Mouse (Mus musculus) heart, postnatal 4 days (tissue): Measurements from ENCODE around the gene Med12l. TPM values are rescaled to one million over a fixed set of nuclear protein-coding genes. Genes with fewer than 3 reads are reported as not detected.
"Not testable (repeated sequence)": the region's sequence is repeated elsewhere in the genome, so short reads cannot be mapped to it uniquely, and the experiment has no call there.

Experiments used
- DNase-seq: peaks from one replicate; pipeline ENCODE4 v3.0.0; 2021
- total RNA-seq, 2 experiments: library from RNA; stranded (reverse); gene quantifications; 2 replicates each; pipeline ENCODE4 v1.2.3; 2021

The Med12l gene
- total RNA-seq, 2 experiments from 2014 or later, result 15.0 to 16.3 TPM

DNA sequence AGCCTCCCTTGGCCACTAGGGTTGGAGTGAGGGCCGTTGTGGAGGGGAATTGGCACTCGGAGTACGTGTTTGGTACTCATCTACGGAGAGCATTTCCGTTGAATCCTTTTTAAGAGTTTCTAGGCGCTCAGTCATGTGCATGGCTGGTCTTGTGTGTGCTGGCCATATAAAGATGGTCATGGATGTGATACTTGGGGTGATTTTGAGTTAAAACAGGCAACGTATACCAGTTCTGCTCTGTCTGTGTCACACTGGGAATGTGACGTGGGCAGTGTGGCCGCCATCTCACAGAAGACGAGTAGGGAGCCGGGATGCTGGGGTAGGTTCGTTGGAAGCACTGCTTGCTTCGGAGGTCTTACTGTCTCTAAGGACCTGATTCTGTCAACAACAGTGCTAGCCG is 17.3 kb downstream of the Med12l start:
- no peak for DNase-seq

DNA sequence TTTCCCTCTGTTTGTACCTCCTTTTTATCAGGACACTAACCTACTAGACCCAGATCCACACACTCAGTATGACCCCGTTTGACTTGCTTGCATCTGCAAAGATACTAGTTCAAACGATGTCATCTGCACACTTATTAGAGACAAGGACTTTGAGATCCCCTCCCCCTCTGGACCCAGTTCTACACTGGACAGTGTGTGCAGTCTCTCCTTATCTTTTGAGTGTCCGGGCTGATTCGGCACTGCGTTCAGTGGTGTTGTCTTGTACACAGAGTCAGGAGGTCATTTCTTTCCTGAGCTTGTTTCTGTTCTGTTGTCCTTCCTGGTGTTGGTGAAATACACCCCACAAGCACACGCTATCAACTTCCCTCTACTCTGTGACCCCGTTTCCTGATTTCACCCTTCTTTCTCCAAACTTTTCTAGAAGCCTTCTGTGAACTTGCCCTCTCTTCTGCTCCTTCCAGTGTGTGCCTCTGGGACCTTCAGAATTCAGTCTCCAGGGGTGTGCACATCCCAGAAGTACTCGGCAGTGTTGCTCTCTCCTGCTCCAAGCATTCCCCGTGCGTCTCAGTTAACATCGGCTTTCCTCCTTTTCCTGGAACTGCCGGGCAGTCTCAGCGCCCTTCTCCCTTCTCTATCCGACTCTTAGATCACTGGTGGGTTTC is 19.0 kb downstream of the Med12l start:
- no peak for DNase-seq

DNA sequence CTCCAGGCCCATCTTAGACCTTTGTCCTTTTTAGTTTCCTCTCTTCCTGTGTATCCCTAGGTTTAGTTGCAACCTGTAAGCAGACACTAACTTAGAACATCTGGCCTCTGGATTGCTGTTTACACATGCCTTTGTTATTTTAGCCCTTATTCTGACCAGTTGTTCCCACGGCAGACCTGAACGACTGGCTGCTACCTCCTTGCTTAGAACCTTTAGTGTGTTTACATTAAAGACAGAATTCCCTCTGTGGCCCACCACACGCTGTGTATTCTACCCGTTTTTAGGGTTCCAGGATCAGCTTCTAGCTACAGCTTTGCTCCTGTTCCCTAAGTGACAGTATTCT is 19.5 kb downstream of the Med12l start:
- DNase-seq, result no peak

DNA sequence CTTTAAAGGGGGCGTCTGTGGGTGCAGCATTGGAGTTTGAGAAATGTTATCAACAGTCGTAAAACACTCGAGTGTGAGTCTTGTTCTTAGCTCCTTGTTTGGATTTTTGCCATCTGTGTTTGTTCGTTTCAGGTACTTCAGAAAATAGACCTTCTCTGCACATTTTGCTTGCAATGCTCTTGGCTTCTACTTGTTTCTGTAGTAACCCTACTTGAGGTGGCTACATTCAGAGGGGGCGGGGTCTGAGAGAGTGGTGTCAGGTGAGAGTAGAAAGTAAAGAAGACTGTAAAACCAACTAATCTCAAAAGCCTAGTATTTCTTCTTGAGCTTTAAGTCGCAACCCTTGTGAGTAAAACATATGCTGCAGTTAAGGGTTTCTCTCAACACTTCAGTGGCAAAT is 23.1 kb downstream of the Med12l start:
- no peak for DNase-seq

DNA sequence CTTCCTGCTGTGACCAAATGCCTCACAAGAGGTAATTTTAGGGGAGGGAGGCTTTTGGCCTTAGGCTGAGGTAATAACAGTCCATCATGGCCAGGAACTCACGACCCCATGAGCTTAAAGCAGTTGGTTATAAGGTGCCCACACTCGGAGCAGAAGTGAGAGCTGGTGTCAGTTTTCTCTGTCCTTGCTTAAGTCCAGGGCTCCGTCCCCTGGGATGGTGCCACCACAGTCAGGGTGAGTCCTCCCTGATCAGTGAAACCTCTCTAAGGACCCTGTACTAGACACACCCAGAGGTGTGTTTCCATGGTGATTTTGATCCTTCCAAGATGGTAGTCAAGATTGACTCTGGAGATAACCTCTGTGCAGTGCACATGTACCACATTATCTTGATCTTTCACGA is 25.4 kb downstream of the Med12l start:
- no peak for DNase-seq

DNA sequence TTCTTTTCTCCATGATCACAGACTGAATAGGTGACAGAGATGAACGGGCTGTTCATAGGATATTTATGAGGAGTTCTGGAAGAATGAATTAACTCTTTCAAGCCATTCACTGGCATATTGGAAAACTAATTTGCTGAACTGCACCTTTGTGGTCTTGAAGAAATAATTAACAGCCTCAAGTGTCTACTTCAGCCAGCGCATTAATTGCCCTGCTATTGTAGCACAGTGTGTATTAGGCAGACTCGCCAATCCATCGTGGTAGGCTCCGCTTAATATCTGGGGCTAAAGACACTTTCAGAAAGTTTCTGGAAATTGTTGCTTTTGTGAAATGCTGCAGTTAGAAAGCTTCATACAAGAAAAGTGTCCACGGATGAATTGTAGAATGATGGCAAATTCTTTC is 35.9 kb downstream of the Med12l start:
- DNase-seq, result no peak

DNA sequence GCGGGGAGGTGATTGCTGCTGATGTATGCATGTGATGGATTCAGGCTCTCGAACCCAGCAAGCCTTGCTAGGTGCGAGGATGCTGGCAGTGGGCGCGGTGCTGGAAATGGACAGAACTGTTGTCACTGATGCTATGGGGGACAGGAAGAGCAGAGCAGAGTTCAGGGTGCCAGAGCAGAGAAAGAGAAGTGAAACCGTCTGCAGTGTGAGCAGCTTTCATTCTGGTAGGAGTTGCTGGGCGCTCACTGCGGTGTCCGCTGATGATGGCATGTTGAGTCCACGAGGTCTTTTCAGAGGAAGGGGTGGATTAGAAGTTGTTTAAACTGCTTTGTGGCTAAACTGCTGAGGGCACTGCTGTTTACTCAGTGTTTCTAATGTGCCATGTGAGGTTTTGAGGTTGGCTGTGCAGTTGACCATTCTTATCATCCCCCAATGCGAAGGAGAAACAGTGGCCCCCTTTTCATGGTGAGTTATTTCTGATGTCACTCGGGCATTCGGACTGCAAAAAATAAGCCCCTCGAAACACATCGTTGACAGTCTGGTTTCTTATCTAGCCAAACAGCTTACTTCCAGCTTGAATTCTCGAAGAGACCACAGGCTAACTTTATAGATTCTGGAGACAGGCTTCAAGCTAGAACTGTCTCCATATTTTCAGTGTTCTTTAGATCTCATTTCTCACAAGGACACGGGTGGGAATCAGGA is 49.4 kb downstream of the Med12l start:
- no peak for DNase-seq

DNA sequence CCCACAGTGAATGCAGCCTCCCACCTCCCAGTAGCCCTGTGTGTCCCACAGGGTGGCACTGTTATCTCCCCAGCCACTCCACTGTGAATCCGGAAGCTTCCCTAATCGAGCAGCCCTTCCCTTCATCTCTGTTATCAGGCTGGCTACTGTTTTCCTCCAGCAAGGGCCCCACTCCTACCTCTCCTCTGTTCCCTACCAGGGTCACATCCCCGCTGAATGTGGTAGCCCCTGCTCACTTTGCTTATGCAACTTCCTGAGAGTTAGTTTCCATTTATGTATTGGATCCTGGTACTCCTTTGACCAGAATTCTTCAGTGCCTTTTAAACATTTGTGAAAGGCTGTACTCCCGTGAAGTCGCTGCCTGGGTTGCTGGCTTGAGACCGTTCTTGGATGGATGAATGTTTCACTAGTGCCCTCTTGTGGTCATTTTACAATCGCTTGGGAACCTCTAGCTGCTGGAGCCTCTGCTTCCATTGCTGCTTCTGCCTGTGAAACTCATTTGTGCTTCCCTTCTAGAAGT is 53.5 kb downstream of the Med12l start:
- peak; percentile 69 for DNase-seq

DNA sequence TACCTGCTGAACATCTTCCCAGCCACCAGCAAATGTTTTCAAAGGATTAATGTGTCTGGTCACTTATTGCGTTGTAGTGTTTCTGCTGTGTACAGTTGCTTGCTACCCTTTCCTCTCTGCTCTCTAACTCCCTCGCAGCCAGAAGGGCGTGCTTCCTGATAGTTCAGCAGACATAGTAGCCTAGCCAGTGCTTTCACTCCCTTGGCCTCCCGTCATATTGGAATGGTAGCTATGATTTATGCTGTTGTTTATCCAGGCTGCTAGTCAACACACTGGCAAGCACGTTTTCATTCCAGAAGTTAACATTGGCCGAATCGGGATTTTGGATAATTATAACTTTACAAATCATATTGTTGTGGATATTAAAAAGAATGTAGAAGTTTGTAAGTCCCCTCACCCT is 54.5 kb downstream of the Med12l start:
- DNase-seq, result no peak

DNA sequence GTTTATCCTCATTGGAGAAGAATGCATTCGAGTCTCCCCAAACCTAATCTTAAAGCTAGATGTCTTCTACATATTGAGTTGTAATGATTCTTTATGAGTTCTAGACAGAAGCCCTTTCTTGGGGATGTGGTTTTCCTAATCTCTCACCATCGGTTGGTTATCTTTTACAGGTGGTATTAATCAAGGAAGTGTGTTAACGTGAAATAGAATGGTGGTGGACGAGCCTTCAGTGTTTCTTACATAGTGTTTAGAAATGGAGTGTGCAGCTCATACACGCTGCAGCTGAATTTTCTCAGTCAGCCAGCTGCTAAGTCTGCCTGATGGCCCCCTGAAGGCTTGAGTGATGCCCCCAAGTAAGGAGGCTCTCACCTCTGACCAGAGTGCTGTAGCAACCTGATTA is 56.5 kb downstream of the Med12l start:
- DNase-seq, result no peak

DNA sequence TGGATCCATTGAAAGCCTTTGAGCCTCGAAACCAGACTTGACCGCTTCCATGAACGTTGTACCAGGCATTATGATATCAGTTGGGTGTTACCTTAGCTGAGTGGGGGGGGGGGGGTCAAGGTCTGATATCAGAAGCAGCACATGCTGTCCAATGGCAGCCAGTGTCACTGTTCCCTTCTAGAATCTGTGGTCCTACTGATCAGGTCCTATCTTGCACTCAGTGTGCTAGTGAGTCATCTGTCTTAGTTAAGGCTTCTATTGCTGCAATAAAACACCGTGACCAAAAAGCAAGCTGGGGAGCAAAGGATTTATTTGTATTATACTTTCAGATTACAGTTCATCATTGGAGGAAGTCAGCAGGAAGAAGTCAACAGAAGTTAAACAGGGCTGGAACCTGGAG is 57.8 kb downstream of the Med12l start:
- DNase-seq, result no peak

DNA sequence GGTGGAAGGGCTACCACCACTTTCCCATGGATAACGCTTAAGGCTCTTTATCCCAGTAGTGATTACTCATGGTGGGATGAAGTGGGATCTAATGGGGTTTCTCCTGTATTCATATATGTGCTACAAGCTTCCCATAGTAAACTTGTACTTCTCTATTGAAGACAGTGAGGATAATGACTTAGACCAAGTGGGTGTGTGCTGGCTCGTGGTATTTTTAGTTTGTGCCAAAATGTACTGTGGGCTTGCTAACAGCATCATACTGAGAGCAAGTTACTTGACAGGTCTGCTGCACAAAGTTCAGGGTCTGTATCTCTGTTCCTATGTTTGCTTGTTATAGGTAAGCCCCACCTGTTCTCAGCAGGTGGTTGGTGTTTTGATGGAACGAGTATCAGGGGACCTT is 60.3 kb downstream of the Med12l start:
- no peak for DNase-seq

DNA sequence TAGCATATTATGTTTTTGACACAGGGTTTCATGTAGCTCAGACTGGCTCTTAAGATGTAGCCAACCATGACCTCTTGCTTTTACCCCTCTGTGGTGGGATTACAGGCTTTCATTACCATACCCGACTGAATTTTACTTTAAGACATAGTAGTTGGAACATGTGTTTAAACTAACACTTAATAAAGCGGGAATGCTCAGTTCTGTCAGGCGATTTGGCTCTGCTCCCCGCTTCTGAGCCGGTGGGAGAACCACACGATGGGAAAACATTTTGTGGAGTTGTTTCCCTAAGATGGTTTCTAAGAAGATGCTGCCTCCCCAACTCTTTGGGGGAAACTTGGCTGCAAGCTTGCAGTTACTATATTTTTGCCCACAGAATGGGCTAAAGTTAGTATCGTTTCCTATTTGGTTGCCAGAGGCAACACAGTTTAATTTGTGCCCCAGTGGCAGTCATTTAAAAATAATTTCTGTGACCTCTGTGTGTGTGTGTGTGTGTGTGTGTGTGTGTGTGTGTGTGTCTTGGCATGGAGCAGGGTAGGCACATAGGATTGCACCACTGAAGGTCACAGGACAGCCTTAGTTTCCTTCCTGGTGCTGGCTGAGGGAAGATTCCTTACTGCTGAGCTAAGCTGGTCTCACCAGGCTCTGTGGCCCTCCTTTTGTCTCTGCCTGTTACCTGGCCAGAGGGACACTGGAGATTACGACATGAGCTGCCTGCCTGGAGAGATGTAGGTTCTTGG is 61.1 kb downstream of the Med12l start:
- peak; percentile 9 for DNase-seq

DNA sequence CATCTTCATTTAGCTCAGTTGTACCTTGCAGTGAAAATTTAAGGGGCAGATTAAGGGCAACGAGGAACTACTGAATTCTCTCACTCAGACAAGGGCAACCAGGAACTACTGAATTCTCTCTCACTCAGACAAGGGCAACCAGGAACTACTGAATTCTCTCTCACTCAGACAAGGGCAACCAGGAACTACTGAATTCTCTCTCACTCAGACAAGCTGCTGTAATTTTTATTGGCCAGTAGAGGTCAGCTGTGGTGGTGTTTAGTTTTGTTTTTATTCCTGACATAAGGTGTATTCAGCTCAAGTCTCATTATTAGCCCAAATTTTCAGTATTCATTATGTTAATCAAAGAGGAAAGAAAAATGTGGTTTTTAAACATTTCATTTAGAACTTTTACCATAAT is 63.4 kb downstream of the Med12l start:
- DNase-seq, result not testable (repeated sequence)

DNA sequence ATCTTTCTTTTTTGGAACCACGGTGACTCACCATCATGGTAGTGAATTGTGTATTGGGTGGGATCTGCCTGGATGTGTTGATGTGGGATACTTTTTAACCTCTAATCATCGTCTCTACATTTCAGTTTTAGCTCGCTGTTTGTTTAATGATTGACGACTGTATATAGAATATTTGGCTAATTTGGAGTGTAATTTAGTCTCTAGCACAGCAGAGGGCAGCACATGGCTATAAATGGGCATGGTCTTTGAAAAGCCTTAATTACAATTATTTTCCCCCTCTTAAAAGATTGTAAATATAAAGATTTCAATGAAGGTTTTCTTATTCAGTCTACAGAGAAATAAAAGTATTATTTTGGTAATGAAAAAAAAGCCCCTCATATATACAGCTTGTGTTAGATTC is 71.7 kb downstream of the Med12l start:
- peak; percentile 16 for DNase-seq

DNA sequence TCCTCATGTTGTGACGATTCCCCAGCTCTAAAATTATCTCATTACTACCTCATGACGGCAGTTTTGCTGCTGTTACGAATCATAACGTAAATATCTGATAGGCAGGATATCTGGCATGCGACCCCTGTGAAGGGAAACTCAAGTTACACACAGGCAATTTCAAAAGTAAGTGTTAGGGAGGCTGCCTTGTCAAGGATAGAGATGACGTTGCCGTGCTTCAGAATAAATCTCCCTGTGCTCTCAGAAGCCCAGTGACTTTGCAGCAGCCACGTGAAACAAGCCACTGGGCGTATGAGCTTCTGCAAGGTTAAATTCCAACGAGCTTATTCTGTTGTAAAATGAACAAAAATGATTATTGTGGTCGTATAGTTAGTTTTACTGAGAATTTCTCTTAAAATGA is 73.0 kb downstream of the Med12l start:
- no peak for DNase-seq

DNA sequence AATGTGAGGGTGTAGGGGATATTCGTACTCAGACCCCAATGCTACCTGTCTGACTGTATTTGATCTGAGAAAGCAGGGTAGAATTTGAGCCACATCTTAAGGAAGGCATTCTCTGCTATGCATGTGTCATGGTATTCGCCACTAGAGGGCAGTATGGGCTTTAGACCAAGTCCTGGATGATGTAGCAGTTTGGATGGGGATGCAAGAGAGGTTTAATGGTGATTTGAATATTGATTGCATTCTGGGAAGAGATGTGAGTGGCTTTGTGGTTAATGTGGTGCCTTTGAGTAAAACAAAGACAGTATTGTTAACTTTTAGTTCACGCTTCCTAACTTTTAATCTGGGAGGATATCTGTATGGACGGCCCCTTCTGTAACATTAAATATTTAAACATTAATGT is 73.7 kb downstream of the Med12l start:
- DNase-seq, result peak; percentile 47

DNA sequence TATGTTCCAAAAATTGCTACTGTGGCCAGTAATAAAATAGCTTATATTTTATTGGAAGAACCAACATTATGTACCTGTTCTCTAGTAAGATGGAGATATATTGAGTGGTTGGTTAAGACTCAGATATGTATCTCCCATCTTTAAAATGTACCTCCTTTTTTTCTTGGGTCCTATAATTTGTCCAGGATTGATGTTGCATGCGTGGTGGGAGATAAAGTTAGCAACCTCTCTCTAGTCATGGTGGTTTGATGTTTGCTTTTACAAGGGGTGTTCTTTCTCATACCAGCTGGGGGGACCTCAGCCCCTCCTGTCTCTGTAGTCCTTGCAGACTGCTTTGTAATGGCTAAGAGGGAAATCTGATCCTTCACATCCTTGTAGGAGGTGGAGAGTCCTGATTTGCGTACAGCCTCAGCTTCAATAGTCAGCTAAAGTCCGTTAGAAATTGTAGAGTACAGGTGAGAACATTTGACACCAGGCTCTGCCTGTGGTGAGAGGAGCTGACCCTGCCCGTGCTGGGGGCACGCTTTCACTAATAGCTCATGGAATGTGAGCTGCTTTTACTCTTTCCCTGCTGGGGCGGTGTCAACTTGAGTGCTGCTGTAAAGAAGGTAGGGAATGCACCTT is 74.8 kb downstream of the Med12l start:
- no peak for DNase-seq

DNA sequence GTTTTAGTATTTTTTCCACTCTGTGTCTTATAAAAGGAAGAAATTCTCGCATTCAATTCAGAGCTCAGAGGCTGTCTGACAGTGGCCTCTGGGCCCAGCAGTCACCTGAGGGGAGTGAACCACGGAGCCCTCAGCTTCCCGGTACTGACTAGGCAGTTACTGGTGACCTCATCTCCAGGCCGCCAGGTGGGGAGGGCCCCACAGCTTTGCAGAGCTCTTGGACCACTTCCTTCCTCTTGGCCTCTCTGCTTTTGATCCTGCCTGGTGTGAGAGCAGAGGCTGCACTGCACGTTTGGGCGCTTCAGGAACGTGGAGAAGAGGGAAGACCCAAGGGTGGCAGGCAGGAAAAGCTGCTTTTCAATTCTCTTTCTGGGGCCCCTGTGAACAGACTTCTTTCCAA is 75.3 kb downstream of the Med12l start:
- no peak for DNase-seq

DNA sequence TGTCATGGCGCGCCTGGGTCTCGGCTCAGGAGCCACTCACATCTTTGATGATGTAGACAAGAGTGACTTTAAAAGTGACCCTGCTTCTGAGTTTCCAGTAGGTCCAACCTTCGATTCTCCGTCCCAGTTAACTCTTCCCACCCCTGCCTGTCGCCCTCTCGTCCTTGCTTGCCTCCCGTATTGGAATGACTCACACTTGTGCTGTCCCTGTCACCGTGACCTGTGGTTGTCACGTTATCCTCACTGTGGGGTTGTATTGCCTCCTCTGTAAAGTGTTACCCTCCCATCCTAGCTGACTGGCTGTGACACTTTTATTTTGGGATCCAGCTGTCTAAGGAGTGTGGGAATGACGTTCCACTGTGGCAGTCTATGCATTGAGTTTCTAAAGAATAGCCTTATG is 87.1 kb downstream of the Med12l start:
- no peak for DNase-seq

DNA sequence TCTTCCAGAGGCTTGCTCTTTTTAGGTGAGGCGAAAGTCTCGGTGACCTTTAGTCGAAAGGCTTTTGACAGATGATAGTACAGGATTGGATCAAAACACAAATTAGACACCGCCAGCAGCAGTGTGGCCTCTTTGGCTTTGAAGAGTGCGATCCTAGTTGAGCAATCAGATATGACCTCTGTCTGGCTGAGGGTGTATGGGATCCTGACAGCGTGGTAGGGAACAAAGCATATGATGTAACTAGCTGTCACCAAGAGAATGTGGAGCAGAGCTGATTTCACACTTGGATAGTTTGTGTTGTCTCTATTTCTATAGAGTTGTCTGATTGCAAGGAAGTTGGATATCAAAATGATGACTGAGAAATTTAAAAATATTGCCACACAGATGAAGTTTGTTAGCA is 91.8 kb downstream of the Med12l start:
- DNase-seq, result no peak

DNA sequence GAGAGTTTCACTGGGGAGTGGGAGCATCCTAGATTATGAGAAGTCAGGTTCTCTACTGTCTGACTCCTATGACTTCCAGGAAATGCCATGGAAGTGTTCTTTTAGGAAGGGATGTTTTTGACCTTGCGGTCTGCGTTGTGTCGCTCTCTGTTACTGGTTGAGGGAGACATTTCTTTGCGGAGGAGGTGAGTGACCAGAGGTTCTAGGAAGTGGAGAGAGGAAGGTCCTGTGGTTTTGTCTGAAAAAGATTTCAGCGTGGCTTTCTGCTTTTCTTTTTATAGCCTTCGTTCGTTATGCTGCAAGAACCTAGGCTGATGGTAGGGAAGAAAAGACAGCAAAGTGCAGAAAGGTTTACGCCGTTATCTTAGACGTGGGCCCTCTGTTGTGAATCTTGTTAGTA is 92.9 kb downstream of the Med12l start:
- DNase-seq, result no peak
